Mouse (Mus musculus) CH12.LX (cell line): ENCODE data around the gene BC049762. TPM values are rescaled to one million over a fixed set of nuclear protein-coding genes. Genes with fewer than 3 reads are reported as not detected.

Source experiments
- DNase-seq: peaks from one replicate; pipeline ENCODE4 v3.0.0-alpha.2; 2013; ENCODE audit errors: extremely low read depth
- H3K27ac ChIP-seq: 2 replicates; pipeline ENCODE4 v1.5.1; 2012; ENCODE audit warnings: low read depth, mild to moderate bottlenecking, control low read depth, moderate library complexity; ENCODE audit not compliant: insufficient read depth
- H3K27me3 ChIP-seq: replicated peaks from 2 replicates; pipeline ENCODE3; 2012; ENCODE audit warnings: inconsistent platforms
- H3K36me3 ChIP-seq, 2 experiments: replicated peaks in 1 of 2; 2 replicates each; pipeline versions ENCODE3 to v1.6.1; 2012; ENCODE audit warnings: inconsistent platforms in 1 of 2, low read length in 1 of 2, mild to moderate bottlenecking in 1 of 2, mixed read lengths in 1 of 2, moderate library complexity in 1 of 2; ENCODE audit not compliant: control insufficient read depth in 1 of 2, insufficient read depth in 1 of 2
- H3K4me1 ChIP-seq, 2 experiments: 2 replicates each; pipeline ENCODE4 v1.6.1; 2012; ENCODE audit warnings: inconsistent platforms in 1 of 2, moderate library complexity in 1 of 2; ENCODE audit not compliant: insufficient read depth in 2 of 2, control insufficient read depth in 1 of 2
- H3K4me2 ChIP-seq: 2 replicates; pipeline ENCODE4 v1.6.1; 2012; ENCODE audit warnings: low read depth, mild to moderate bottlenecking, control low read depth; ENCODE audit not compliant: poor library complexity, insufficient read depth, severe bottlenecking
- H3K4me3 ChIP-seq, 3 experiments: fragments of 150-350 bp in 1 of 3; sonication (generic) in 1 of 3; replicated peaks in 1 of 3; 2 replicates each; pipeline versions ENCODE3 to v1.5.1; 2011 to 2012; ENCODE audit warnings: low read depth in 2 of 3, low read length in 2 of 3, mild to moderate bottlenecking in 2 of 3, moderate library complexity in 2 of 3, control low read depth in 1 of 3, improper control_type of control experiment in 1 of 3, inconsistent platforms in 1 of 3, mixed read lengths in 1 of 3; ENCODE audit not compliant: poor library complexity in 1 of 3
- H3K79me2 ChIP-seq: replicated peaks from 2 replicates; pipeline ENCODE4 v1.6.1; 2012; ENCODE audit warnings: mild to moderate bottlenecking, moderate library complexity; ENCODE audit not compliant: control insufficient read depth, poor library complexity, insufficient read depth, severe bottlenecking; ENCODE audit errors: extremely low read depth
- H3K9ac ChIP-seq: 2 replicates; pipeline ENCODE4 v1.6.1; 2012; ENCODE audit warnings: low read depth, mild to moderate bottlenecking, control low read depth, moderate library complexity; ENCODE audit not compliant: insufficient read depth
- H3K9me3 ChIP-seq: replicated peaks from 2 replicates; pipeline ENCODE3; 2012; ENCODE audit warnings: low read length, inconsistent platforms, mixed read lengths
- BHLHE40 ChIP-seq: IDR thresholded peaks from 2 replicates; pipeline ENCODE4 v1.6.1; 2011; ENCODE audit warnings: mild to moderate bottlenecking, low read depth, low read length, improper control_type of control experiment
- CHD1 ChIP-seq: IDR thresholded peaks from 2 replicates; pipeline ENCODE4 v1.6.1; 2012; ENCODE audit warnings: low read depth, low read length, improper control_type of control experiment, inconsistent platforms
- CHD2 ChIP-seq: IDR thresholded peaks from 2 replicates; pipeline ENCODE4 v1.6.1; 2011; ENCODE audit warnings: low read length, improper control_type of control experiment
- CTCF ChIP-seq, 2 experiments: IDR thresholded peaks in 1 of 2; conservative IDR thresholded peaks in 1 of 2; 2 replicates each; pipeline ENCODE4 v1.5.1; 2011 to 2012; ENCODE audit warnings: low read depth in 2 of 2, low read length in 2 of 2, improper control_type of control experiment in 1 of 2, inconsistent platforms in 1 of 2, mild to moderate bottlenecking in 1 of 2, moderate library complexity in 1 of 2
- E2F4 ChIP-seq: IDR thresholded peaks from 2 replicates; pipeline ENCODE4 v1.6.1; 2011; ENCODE audit warnings: low read depth, low read length, improper control_type of control experiment; ENCODE audit not compliant: insufficient replicate concordance
- ELF1 ChIP-seq: IDR thresholded peaks from 2 replicates; pipeline ENCODE4 v1.6.1; 2014; ENCODE audit warnings: low read depth, mild to moderate bottlenecking, inconsistent platforms, low read length, improper control_type of control experiment
- EP300 ChIP-seq: IDR thresholded peaks from 2 replicates; pipeline ENCODE4 v1.6.1; 2011; ENCODE audit warnings: low read length, improper control_type of control experiment
- ETS1 ChIP-seq: conservative IDR thresholded peaks from 2 replicates; pipeline ENCODE4 v1.6.1; 2012; ENCODE audit warnings: low read depth, mild to moderate bottlenecking, inconsistent platforms, low read length, improper control_type of control experiment, moderate library complexity
- GABPA ChIP-seq: IDR thresholded peaks from 2 replicates; pipeline ENCODE4 v1.6.1; 2012; ENCODE audit warnings: low read depth, low read length, improper control_type of control experiment, inconsistent platforms; ENCODE audit not compliant: insufficient replicate concordance
- HCFC1 ChIP-seq: IDR thresholded peaks from 2 replicates; pipeline ENCODE4 v1.6.1; 2012; ENCODE audit warnings: low read depth, mild to moderate bottlenecking, inconsistent platforms, low read length, improper control_type of control experiment
- IRF4 ChIP-seq: IDR thresholded peaks from 2 replicates; pipeline ENCODE4 v1.6.1; 2014; ENCODE audit warnings: low read depth, mild to moderate bottlenecking, inconsistent platforms, low read length, improper control_type of control experiment
- JUN ChIP-seq: IDR thresholded peaks from 2 replicates; pipeline ENCODE4 v1.6.1; 2011; ENCODE audit warnings: low read depth, mild to moderate bottlenecking, low read length, improper control_type of control experiment, moderate library complexity; ENCODE audit not compliant: insufficient read depth
- JUND ChIP-seq: conservative IDR thresholded peaks from 2 replicates; pipeline ENCODE4 v1.6.1; 2011; ENCODE audit warnings: low read depth, low read length, improper control_type of control experiment
- KAT2A ChIP-seq: IDR thresholded peaks from 2 replicates; pipeline ENCODE4 v1.6.1; 2012; ENCODE audit warnings: low read length, improper control_type of control experiment, inconsistent platforms; ENCODE audit not compliant: insufficient replicate concordance
- MAFK ChIP-seq: IDR thresholded peaks from 2 replicates; pipeline ENCODE4 v1.6.1; 2011; ENCODE audit warnings: low read length, improper control_type of control experiment; ENCODE audit not compliant: insufficient replicate concordance
- MAX ChIP-seq: IDR thresholded peaks from 2 replicates; pipeline ENCODE4 v1.6.1; 2011; ENCODE audit warnings: low read length, improper control_type of control experiment
- MAZ ChIP-seq: IDR thresholded peaks from 2 replicates; pipeline ENCODE4 v1.6.1; 2012; ENCODE audit warnings: low read depth, mild to moderate bottlenecking, inconsistent platforms, low read length, improper control_type of control experiment, moderate library complexity
- MEF2A ChIP-seq: IDR thresholded peaks from 2 replicates; pipeline ENCODE4 v1.6.1; 2014; ENCODE audit warnings: low read depth, mild to moderate bottlenecking, inconsistent platforms, low read length, improper control_type of control experiment, borderline replicate concordance
- MXI1 ChIP-seq: IDR thresholded peaks from 2 replicates; pipeline ENCODE4 v1.6.1; 2011; ENCODE audit warnings: mild to moderate bottlenecking, low read depth, low read length, improper control_type of control experiment
- MYC ChIP-seq: IDR thresholded peaks from 2 replicates; pipeline ENCODE4 v1.6.1; 2011; ENCODE audit warnings: low read depth, mild to moderate bottlenecking, improper control_type of control experiment, low read length
- NELFE ChIP-seq: IDR thresholded peaks from 2 replicates; pipeline ENCODE4 v1.6.1; 2011; ENCODE audit warnings: low read depth, low read length, improper control_type of control experiment
- NRF1 ChIP-seq: IDR thresholded peaks from 2 replicates; pipeline ENCODE4 v1.6.1; 2014; ENCODE audit warnings: low read depth, mild to moderate bottlenecking, inconsistent platforms, low read length, improper control_type of control experiment, moderate library complexity
- PAX5 ChIP-seq: IDR thresholded peaks from 2 replicates; pipeline ENCODE4 v1.6.1; 2012; ENCODE audit warnings: low read length, inconsistent platforms, mixed read lengths
- POLR2A ChIP-seq: IDR thresholded peaks from 2 replicates; pipeline ENCODE4 v1.6.1; 2011; ENCODE audit warnings: low read depth, mild to moderate bottlenecking, improper control_type of control experiment, low read length
- POLR2AphosphoS2 ChIP-seq: IDR thresholded peaks from 2 replicates; pipeline ENCODE4 v1.6.1; 2011; ENCODE audit warnings: low read depth, low read length, improper control_type of control experiment
- RAD21 ChIP-seq: IDR thresholded peaks from 2 replicates; pipeline ENCODE4 v1.6.1; 2011; ENCODE audit warnings: low read depth, mild to moderate bottlenecking, low read length, improper control_type of control experiment, moderate library complexity
- RCOR1 ChIP-seq: conservative IDR thresholded peaks from 2 replicates; pipeline ENCODE4 v1.6.1; 2012; ENCODE audit warnings: low read depth, mild to moderate bottlenecking, inconsistent platforms, low read length, improper control_type of control experiment
- SIN3A ChIP-seq: IDR thresholded peaks from 2 replicates; pipeline ENCODE4 v1.6.1; 2012; ENCODE audit warnings: low read length, improper control_type of control experiment, inconsistent platforms
- SMC3 ChIP-seq: IDR thresholded peaks from 2 replicates; pipeline ENCODE4 v1.6.1; 2011; ENCODE audit warnings: low read depth, low read length, improper control_type of control experiment
- TBP ChIP-seq: conservative IDR thresholded peaks from 2 replicates; pipeline ENCODE4 v1.6.1; 2011; ENCODE audit warnings: low read depth, low read length, improper control_type of control experiment
- TCF12 ChIP-seq: IDR thresholded peaks from 2 replicates; pipeline ENCODE4 v1.6.1; 2014; ENCODE audit warnings: low read depth, mild to moderate bottlenecking, inconsistent platforms, low read length, improper control_type of control experiment
- UBTF ChIP-seq: IDR thresholded peaks from 2 replicates; pipeline ENCODE4 v1.6.1; 2012; ENCODE audit warnings: low read depth, mild to moderate bottlenecking, inconsistent platforms, low read length, improper control_type of control experiment, moderate library complexity
- USF1 ChIP-seq: IDR thresholded peaks from 2 replicates; pipeline ENCODE4 v1.6.1; 2014; ENCODE audit warnings: low read depth, mild to moderate bottlenecking, inconsistent platforms, low read length, improper control_type of control experiment
- USF2 ChIP-seq: conservative IDR thresholded peaks from 2 replicates; pipeline ENCODE4 v1.6.1; 2011; ENCODE audit warnings: low read depth, low read length, improper control_type of control experiment
- ZC3H11A ChIP-seq: IDR thresholded peaks from 2 replicates; pipeline ENCODE4 v1.6.1; 2012; ENCODE audit warnings: low read depth, mild to moderate bottlenecking, inconsistent platforms, low read length, improper control_type of control experiment
- ZKSCAN1 ChIP-seq: IDR thresholded peaks from 2 replicates; pipeline ENCODE4 v1.6.1; 2012; ENCODE audit warnings: low read depth, inconsistent platforms, low read length, improper control_type of control experiment, borderline replicate concordance
- ZMIZ1 ChIP-seq: IDR thresholded peaks from 2 replicates; pipeline ENCODE4 v1.6.1; 2012; ENCODE audit warnings: low read depth, mild to moderate bottlenecking, inconsistent platforms, low read length, improper control_type of control experiment
- ZNF384 ChIP-seq: IDR thresholded peaks from 2 replicates; pipeline ENCODE4 v1.6.1; 2012; ENCODE audit warnings: low read depth, low read length, improper control_type of control experiment, inconsistent platforms
- dilution Hi-C: fragments of 300-500 bp; cut with MboI; formaldehyde crosslinking; loops from 2 replicates; pipeline ENCODE4 v1.14.3; 2020; ENCODE audit warnings: low sequenced_read_pairs; ENCODE audit not compliant: extremely low pct_unique_long_range_greater_than_20kb, extremely low pct_ligation_motif_present
- in situ Hi-C: fragments of 300-500 bp; cut with MboI; formaldehyde crosslinking; loops from 3 replicates; pipeline ENCODE4 v1.14.3; 2019; ENCODE audit warnings: low sequenced_read_pairs, low pct_ligation_motif_present, low pct_unique_long_range_greater_than_20kb, mixed read lengths
- polyA plus RNA-seq: library from polyadenylated mRNA; unstranded; fragments of >175 nt; gene quantifications from 2 replicates; pipeline ENCODE4 v1.2.1, GENCODE M21; 2012; ENCODE audit warnings: low read depth; ENCODE audit not compliant: insufficient read length
- total RNA-seq, 2 experiments: library from RNA; depleted of rRNA; stranded (reverse); fragments of 300-350 nt in 1 of 2; fragments of >200 nt in 1 of 2; gene quantifications; 2 replicates each; pipeline ENCODE4 v1.2.3; 2012 to 2014

The BC049762 gene
- total and polyA plus RNA-seq, 3 experiments = 0.31 to 0.34 TPM; not detected in 1

DNA sequence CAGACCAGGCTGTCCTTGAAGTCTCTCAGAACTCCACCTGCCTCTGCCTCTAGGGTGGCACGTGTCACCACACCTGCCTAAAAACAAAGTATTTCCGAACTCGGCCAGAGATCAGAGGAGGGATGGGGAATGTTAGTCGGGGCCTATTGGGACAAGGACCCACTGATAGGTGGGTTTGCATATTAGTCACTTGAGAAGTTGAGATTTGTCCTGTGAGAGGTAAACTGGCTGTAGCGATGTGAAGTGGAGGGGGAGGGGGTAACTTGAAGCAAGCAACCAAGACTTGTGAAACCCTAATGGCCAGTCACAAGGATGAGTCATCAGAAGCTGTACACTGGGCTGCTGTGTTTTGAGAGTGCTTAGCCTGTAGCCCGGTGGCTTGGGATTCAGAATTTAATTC, 1.5 kb upstream of the BC049762 start:
- peaks cover 16% of the 10 kb centered on the region for H3K27me3 ChIP-seq
- H3K4me1 ChIP-seq = peaks cover 0 to 31% of the 10 kb centered on the region in 2 experiments; a peak in 3 of 4 replicates
- H3K9ac ChIP-seq = peak overlapping the region; percentile 96
- H3K36me3 ChIP-seq = peaks cover 9 to 34% of the 10 kb centered on the region in 2 experiments
- TF ChIP-seq EP300 (peak; percentile 57), MAZ (no peak), SIN3A (peak; percentile 88; the same call in 1 of the 2 replicates), CHD2 (peak; percentile 85), RCOR1 (no peak), BHLHE40 (peak; percentile 99), JUN (peak; percentile 87), MEF2A (0 out of 2 replicates have a peak, but pooled peaks have one; percentile 36), MYC (peak; percentile 97), ZC3H11A (no peak), SMC3 (no peak), PAX5 (no peak), USF1 (no peak), MXI1 (peak; percentile 97), TBP (peak; percentile 53), GABPA (no peak), HCFC1 (0 out of 2 replicates have a peak, but pooled peaks have one; percentile 21), RAD21 (no peak), UBTF (no peak), POLR2A (no peak; the same call in none of the 2 replicates), KAT2A (no peak), NRF1 (no peak; the same call in 1 of the 2 replicates), ZNF384 (no peak), ELF1 (no peak), IRF4 (peak; percentile 79), E2F4 (no peak), TCF12 (0 out of 2 replicates have a peak, but pooled peaks have one; percentile 38), NELFE (no peak), ZMIZ1 (no peak), POLR2AphosphoS2 (no peak; the same call in 1 of the 2 replicates), USF2 (no peak; the same call in 1 of the 2 replicates), CHD1 (no peak), ZKSCAN1 (no peak), MAFK (peak; percentile 64; the same call in 1 of the 2 replicates), JUND (peak; percentile 91), ETS1 (peak; percentile 68; the same call in 1 of the 2 replicates), CTCF (conservative IDR thresholded peaks at IDR 0.05 in 1 of 2, IDR thresholded peaks at IDR 0.05 in 1 of 2; ENCODE audit: low read depth in 2 of 2, low read length in 2 of 2) (no peak), MAX (peak; percentile 92)
- H3K9me3 ChIP-seq = no peaks in the 10 kb centered on the region
- peak; percentile 86 for DNase-seq
- peak overlapping the region; percentile 27; the same call in 1 of the 2 replicates for H3K27ac ChIP-seq
- in situ Hi-C loops = loop anchor here (25.0 kb wide), 1 partner anchor 448 kb away; no protein-coding TSS in a partner anchor
- peak overlapping the region; percentile 100 for H3K4me2 ChIP-seq
- H3K4me3 ChIP-seq = peak overlapping the region; percentile 88 to 94 (median 93)
- peaks cover 50% of the 10 kb centered on the region for H3K79me2 ChIP-seq
- dilution Hi-C loops = no loop called here
